Mouse (Mus musculus): Measurements from ENCODE around the gene Ephb1. TPM values are rescaled to one million over a fixed set of nuclear protein-coding genes. Genes with fewer than 3 reads are reported as not detected.

The Ephb1 gene
- polyA plus RNA-seq, 1 experiment, result 0.02 TPM

GRCm38 (mm10) chr9:102045111-102045861, 309.2 kb downstream of the Ephb1 start:
- no peak overlapping the region for H3ac ChIP-seq (ENCODE audit: control insufficient read depth, insufficient read length, low read depth)
- no peaks in the 10 kb centered on the region for H3K79me3 ChIP-seq (ENCODE audit: low read depth)
- no peak overlapping the region for H3K4me3 ChIP-seq (ENCODE audit: insufficient read depth, poor library complexity, severe bottlenecking)
- H3K79me2 ChIP-seq (ENCODE audit: control insufficient read depth, insufficient read depth), result no peaks in the 10 kb centered on the region
- no peak for TF ChIP-seq MYOD1 (IDR thresholded peaks at IDR 0.05; ENCODE audit: control insufficient read depth, insufficient read length, low read depth)
- no peak for TF ChIP-seq USF1 (IDR thresholded peaks at IDR 0.05; ENCODE audit: low read depth)
- TF ChIP-seq CEBPB (IDR thresholded peaks at IDR 0.05; ENCODE audit: low read depth), result no peak
- no peak for TF ChIP-seq FOSL1 (IDR thresholded peaks at IDR 0.05; ENCODE audit: insufficient read depth, low read length, poor library complexity, severe bottlenecking)
- no peak for TF ChIP-seq CTCF (IDR thresholded peaks at IDR 0.05; ENCODE audit: control insufficient read depth, insufficient read depth, insufficient read length)
- TF ChIP-seq MAX (IDR thresholded peaks at IDR 0.05), result no peak
- no peak for TF ChIP-seq MYOG (IDR thresholded peaks at IDR 0.05; ENCODE audit: control insufficient read depth, extremely low read depth, insufficient read length)
- H3K27me3 ChIP-seq (ENCODE audit: control insufficient read depth, insufficient read depth, insufficient read length), result no peaks in the 10 kb centered on the region
- no peaks in the 10 kb centered on the region for H3K36me3 ChIP-seq (ENCODE audit: control insufficient read depth, insufficient read depth)

- H3K79me3 ChIP-seq (ENCODE audit: low read depth), result no peaks in the 10 kb centered on the region
- no peaks in the 10 kb centered on the region for H3K27me3 ChIP-seq (ENCODE audit: control insufficient read depth, insufficient read depth, insufficient read length)
- no peak overlapping the region for H3ac ChIP-seq (ENCODE audit: control insufficient read depth, insufficient read length, low read depth)
- no peak for TF ChIP-seq CTCF (IDR thresholded peaks at IDR 0.05; ENCODE audit: control insufficient read depth, insufficient read depth, insufficient read length)
- no peaks in the 10 kb centered on the region for H3K79me2 ChIP-seq (ENCODE audit: control insufficient read depth, insufficient read depth)
- no peak overlapping the region for H3K4me3 ChIP-seq (ENCODE audit: insufficient read depth, poor library complexity, severe bottlenecking)
- no peaks in the 10 kb centered on the region for H3K36me3 ChIP-seq (ENCODE audit: control insufficient read depth, insufficient read depth)
Measured at GRCm38 (mm10) chr9:102039011-102039733, 315.3 kb downstream of the Ephb1 start.

GRCm38 (mm10) chr9:102036132-102036531, 318.4 kb downstream of the Ephb1 start:
- H3K36me3 ChIP-seq (ENCODE audit: control insufficient read depth, insufficient read depth), result no peaks in the 10 kb centered on the region
- no peak overlapping the region for H3K4me3 ChIP-seq (ENCODE audit: insufficient read depth, poor library complexity, severe bottlenecking)
- no peak overlapping the region for H3ac ChIP-seq (ENCODE audit: control insufficient read depth, insufficient read length, low read depth)
- H3K27me3 ChIP-seq (ENCODE audit: control insufficient read depth, insufficient read depth, insufficient read length), result no peaks in the 10 kb centered on the region
- H3K79me3 ChIP-seq (ENCODE audit: low read depth), result no peaks in the 10 kb centered on the region
- TF ChIP-seq USF1 (IDR thresholded peaks at IDR 0.05; ENCODE audit: low read depth) (no peak), MYOG (IDR thresholded peaks at IDR 0.05; ENCODE audit: control insufficient read depth, extremely low read depth, insufficient read length) (no peak), FOSL1 (IDR thresholded peaks at IDR 0.05; ENCODE audit: insufficient read depth, low read length, poor library complexity, severe bottlenecking) (no peak), CEBPB (IDR thresholded peaks at IDR 0.05; ENCODE audit: low read depth) (no peak), CTCF (IDR thresholded peaks at IDR 0.05; ENCODE audit: control insufficient read depth, insufficient read depth, insufficient read length) (no peak), MYOD1 (IDR thresholded peaks at IDR 0.05; ENCODE audit: control insufficient read depth, insufficient read length, low read depth) (no peak), MAX (IDR thresholded peaks at IDR 0.05) (no peak)
- H3K79me2 ChIP-seq (ENCODE audit: control insufficient read depth, insufficient read depth), result no peaks in the 10 kb centered on the region

- Histone ChIP-seq H3K27me3 (ENCODE audit: control insufficient read depth, insufficient read depth, insufficient read length) (no peaks in the 10 kb centered on the region), H3K79me2 (ENCODE audit: control insufficient read depth, insufficient read depth) (no peaks in the 10 kb centered on the region), H3ac (ENCODE audit: control insufficient read depth, insufficient read length, low read depth) (no peak overlapping the region), H3K36me3 (ENCODE audit: control insufficient read depth, insufficient read depth) (no peaks in the 10 kb centered on the region), H3K4me3 (ENCODE audit: insufficient read depth, poor library complexity, severe bottlenecking) (no peak overlapping the region), H3K79me3 (ENCODE audit: low read depth) (no peaks in the 10 kb centered on the region)
- TF ChIP-seq FOSL1 (IDR thresholded peaks at IDR 0.05; ENCODE audit: insufficient read depth, low read length, poor library complexity, severe bottlenecking) (no peak), MAX (IDR thresholded peaks at IDR 0.05) (no peak), CEBPB (IDR thresholded peaks at IDR 0.05; ENCODE audit: low read depth) (no peak), USF1 (IDR thresholded peaks at IDR 0.05; ENCODE audit: low read depth) (no peak), MYOD1 (IDR thresholded peaks at IDR 0.05; ENCODE audit: control insufficient read depth, insufficient read length, low read depth) (no peak), CTCF (IDR thresholded peaks at IDR 0.05; ENCODE audit: control insufficient read depth, insufficient read depth, insufficient read length) (no peak), MYOG (IDR thresholded peaks at IDR 0.05; ENCODE audit: control insufficient read depth, extremely low read depth, insufficient read length) (no peak)
Measured at GRCm38 (mm10) chr9:102033231-102033630, 321.3 kb downstream of the Ephb1 start.

GRCm38 (mm10) chr9:102032376-102032775, 322.1 kb downstream of the Ephb1 start:
- no peaks in the 10 kb centered on the region for H3K36me3 ChIP-seq (ENCODE audit: control insufficient read depth, insufficient read depth)
- H3K4me3 ChIP-seq (ENCODE audit: insufficient read depth, poor library complexity, severe bottlenecking), result no peak overlapping the region
- TF ChIP-seq MYOG (IDR thresholded peaks at IDR 0.05; ENCODE audit: control insufficient read depth, extremely low read depth, insufficient read length) (no peak), FOSL1 (IDR thresholded peaks at IDR 0.05; ENCODE audit: insufficient read depth, low read length, poor library complexity, severe bottlenecking) (no peak), CEBPB (IDR thresholded peaks at IDR 0.05; ENCODE audit: low read depth) (no peak), MAX (IDR thresholded peaks at IDR 0.05) (no peak), USF1 (IDR thresholded peaks at IDR 0.05; ENCODE audit: low read depth) (no peak), CTCF (IDR thresholded peaks at IDR 0.05; ENCODE audit: control insufficient read depth, insufficient read depth, insufficient read length) (no peak), MYOD1 (IDR thresholded peaks at IDR 0.05; ENCODE audit: control insufficient read depth, insufficient read length, low read depth) (no peak)
- H3K27me3 ChIP-seq (ENCODE audit: control insufficient read depth, insufficient read depth, insufficient read length), result no peaks in the 10 kb centered on the region
- H3K79me3 ChIP-seq (ENCODE audit: low read depth), result no peaks in the 10 kb centered on the region
- H3ac ChIP-seq (ENCODE audit: control insufficient read depth, insufficient read length, low read depth), result no peak overlapping the region
- H3K79me2 ChIP-seq (ENCODE audit: control insufficient read depth, insufficient read depth), result no peaks in the 10 kb centered on the region
